Mouse (Mus musculus) spleen, adult 2 months (tissue): ENCODE measurements around the gene Tsg101. TPM values are rescaled to one million over a fixed set of nuclear protein-coding genes. Genes with fewer than 3 reads are reported as not detected.

Experiments used
- DNase-seq, 2 experiments: peaks; one replicate each; pipeline versions ENCODE4 v3.0.0 to v3.0.0-alpha.2; 2012 to 2021; ENCODE audit warnings: low spot score in 2 of 2, low read depth in 1 of 2
- H3K27ac ChIP-seq: fragments of 200-500 bp; 2 replicates; pipeline ENCODE4 v1.5.1; 2012; ENCODE audit warnings: low read length, inconsistent platforms; ENCODE audit not compliant: insufficient read depth
- H3K27me3 ChIP-seq: fragments of 200-500 bp; 2 replicates; pipeline ENCODE4 v1.6.1; 2012; ENCODE audit warnings: mild to moderate bottlenecking, moderate library complexity, low read length, inconsistent platforms; ENCODE audit not compliant: control insufficient read depth, insufficient read depth
- H3K36me3 ChIP-seq: fragments of 200-500 bp; 2 replicates; pipeline ENCODE4 v1.6.1; 2012; ENCODE audit warnings: mild to moderate bottlenecking, low read length, inconsistent platforms; ENCODE audit not compliant: control insufficient read depth, insufficient read depth
- H3K4me1 ChIP-seq: fragments of 200-500 bp; 2 replicates; pipeline ENCODE4 v1.6.1; 2011; ENCODE audit warnings: inconsistent platforms; ENCODE audit not compliant: control insufficient read depth, insufficient read depth, insufficient read length
- H3K4me3 ChIP-seq: fragments of 200-500 bp; 2 replicates; pipeline ENCODE4 v1.5.1; 2011; ENCODE audit warnings: mild to moderate bottlenecking, inconsistent platforms; ENCODE audit not compliant: insufficient read depth, insufficient read length; ENCODE audit errors: extremely low read depth
- CTCF ChIP-seq: fragments of 200-500 bp; IDR thresholded peaks from 2 replicates; pipeline ENCODE4 v1.5.1; 2011; ENCODE audit warnings: mild to moderate bottlenecking, inconsistent platforms; ENCODE audit not compliant: insufficient read depth, insufficient read length, insufficient replicate concordance; ENCODE audit errors: extremely low read depth
- POLR2A ChIP-seq: fragments of 200-500 bp; IDR thresholded peaks from 2 replicates; pipeline ENCODE4 v1.6.1; 2011; ENCODE audit warnings: low read depth, low read length, inconsistent platforms
- WGBS: fragments of 180-500 bp; shearing (Covaris S2); methylation state at CpG from one replicate; pipeline ENCODE4 v1.1.7; 2018; 5-methylcytosine and 5-hydroxymethylcytosine counted together
- polyA plus RNA-seq: library from polyadenylated mRNA; depleted of rRNA; stranded (reverse); fragments of >200 nt; gene quantifications from 2 replicates; pipeline ENCODE4 v1.2.3, GENCODE M21; 2012; rRNA removed

Gene Tsg101
- polyA plus RNA-seq, 1 experiment = 39.3 TPM

- Histone ChIP-seq H3K27ac (no peak overlapping the region), H3K4me3 (no peak overlapping the region), H3K36me3 (no peaks in the 10 kb centered on the region), H3K4me1 (peaks cover 6% of the 10 kb centered on the region; the same call in 1 of the 2 replicates), H3K27me3 (no peaks in the 10 kb centered on the region)
- no peak for DNase-seq
- 60% methylated on average over 7 of the region's 7 CpGs for WGBS
- no peak for TF ChIP-seq POLR2A
- TF ChIP-seq CTCF = no peak
Observed at GRCm38 (mm10) chr7:46839446-46839845, 80.3 kb downstream of the Tsg101 start.

Other genes starting within 250 kb of the Tsg101 start
- gene Tph1, start 247.4 kb downstream of the Tsg101 start, polyA plus RNA-seq = not detected in 2 replicates
- gene Saal1, start 209.3 kb downstream of the Tsg101 start, polyA plus RNA-seq = 5.0 and 5.8 TPM in 2 replicates
- gene Saa3, start 204.3 kb downstream of the Tsg101 start, polyA plus RNA-seq = 0.21 and 0.33 TPM in 2 replicates
- not detected in 2 replicates for gene Saa4, start 187.4 kb downstream of the Tsg101 start, polyA plus RNA-seq
- gene Saa1, start 177.0 kb downstream of the Tsg101 start, polyA plus RNA-seq = not detected in 2 replicates
- not detected in 2 replicates for gene Saa2, start 168.2 kb downstream of the Tsg101 start, polyA plus RNA-seq
- gene Hps5, start 123.9 kb downstream of the Tsg101 start, polyA plus RNA-seq = 16.6 and 20.3 TPM in 2 replicates
- 4.7 and 5.4 TPM in 2 replicates for gene Gtf2h1, start 123.9 kb downstream of the Tsg101 start, polyA plus RNA-seq
- gene Ldha, start 78.5 kb downstream of the Tsg101 start, polyA plus RNA-seq = 165 and 196 TPM in 2 replicates
- 0.09 TPM in 1 of 2 replicates, not detected in the other for gene Ldhc, start 58.8 kb downstream of the Tsg101 start, polyA plus RNA-seq
- gene Uevld, start 38.6 kb upstream of the Tsg101 start, polyA plus RNA-seq = 1.00 and 1.3 TPM in 2 replicates
- gene Gm9999, start 63.6 kb upstream of the Tsg101 start, polyA plus RNA-seq = not detected in 2 replicates
- 3.8 and 4.9 TPM in 2 replicates for gene Spty2d1, start 88.4 kb upstream of the Tsg101 start, polyA plus RNA-seq
- gene Tmem86a, start 130.6 kb upstream of the Tsg101 start, polyA plus RNA-seq = 57.1 and 60.7 TPM in 2 replicates
- 0.46 and 0.60 TPM in 2 replicates for gene Ptpn5, start 213.7 kb upstream of the Tsg101 start, polyA plus RNA-seq